Mouse (Mus musculus): Measurements from ENCODE around the gene 3830406C13Rik.

GRCm38 (mm10) chr14:12350271-12350916, 66.4 kb downstream of the 3830406C13Rik start:
- TF ChIP-seq EP300 (IDR thresholded peaks at IDR 0.05) (no peak), CTCF (IDR thresholded peaks at IDR 0.05) (no peak)

Data from lung, postnatal 0 days (tissue).